Mouse (Mus musculus) heart, adult 2 months (tissue): ENCODE measurements around the gene Cnbd2.

Experiments
- CTCF ChIP-seq: fragments of 200-600 bp; IDR thresholded peaks from 2 replicates; pipeline ENCODE4 v1.8.1; 2022; ENCODE audit warnings: antibody characterized with exemption, mild to moderate bottlenecking, moderate library complexity
- EP300 ChIP-seq: fragments of 200-500 bp; IDR thresholded peaks from 2 replicates; pipeline ENCODE4 v1.6.1; 2011; ENCODE audit warnings: low read depth, low read length, control low read depth; ENCODE audit not compliant: insufficient read depth
- POLR2A ChIP-seq: fragments of 200-500 bp; IDR thresholded peaks from 2 replicates; pipeline ENCODE4 v1.6.1; 2011; ENCODE audit warnings: mild to moderate bottlenecking, low read depth, low read length, control low read depth; ENCODE audit not compliant: insufficient read depth

DNA sequence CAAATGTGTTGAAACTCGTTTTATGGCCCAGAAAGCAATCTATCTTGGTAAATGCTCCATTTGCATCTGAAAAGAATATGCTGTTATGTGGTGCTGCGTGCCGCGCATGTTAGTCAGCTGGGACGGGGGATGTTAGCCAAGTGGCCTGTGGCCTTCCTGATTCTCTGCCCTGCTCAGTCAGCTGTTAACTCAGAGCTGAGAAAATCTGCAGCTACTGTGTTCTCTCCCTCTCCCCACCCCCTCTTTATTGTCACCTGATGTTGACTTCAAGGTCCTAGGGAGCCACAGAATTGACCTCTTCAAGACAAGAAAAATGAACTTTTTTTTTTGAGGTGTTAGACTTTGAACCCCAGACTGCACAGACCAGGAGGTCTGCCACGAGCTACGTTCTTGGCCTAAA lies 43.9 kb downstream of the Cnbd2 start:
- TF ChIP-seq CTCF (no peak), POLR2A (no peak), EP300 (no peak)
